Mouse (Mus musculus) splenic B cell, adult 2 months (primary cell): ENCODE data around the gene Tmem266.

Source experiments
- DNase-seq: peaks from one replicate; pipeline ENCODE4 v3.0.0-alpha.2; 2011; ENCODE audit warnings: low read depth, low spot score
- H3K27me3 ChIP-seq: 2 replicates; pipeline ENCODE4 v1.6.1; 2012; ENCODE audit warnings: mild to moderate bottlenecking, low read length, moderate library complexity, mixed read lengths; ENCODE audit not compliant: control insufficient read depth, poor library complexity, insufficient read depth, severe bottlenecking
- H3K36me3 ChIP-seq: 2 replicates; pipeline ENCODE4 v1.6.1; 2012; ENCODE audit warnings: mild to moderate bottlenecking, low read length, moderate library complexity, mixed read lengths; ENCODE audit not compliant: control insufficient read depth, poor library complexity, insufficient read depth, severe bottlenecking

Tmem266 gene

DNA sequence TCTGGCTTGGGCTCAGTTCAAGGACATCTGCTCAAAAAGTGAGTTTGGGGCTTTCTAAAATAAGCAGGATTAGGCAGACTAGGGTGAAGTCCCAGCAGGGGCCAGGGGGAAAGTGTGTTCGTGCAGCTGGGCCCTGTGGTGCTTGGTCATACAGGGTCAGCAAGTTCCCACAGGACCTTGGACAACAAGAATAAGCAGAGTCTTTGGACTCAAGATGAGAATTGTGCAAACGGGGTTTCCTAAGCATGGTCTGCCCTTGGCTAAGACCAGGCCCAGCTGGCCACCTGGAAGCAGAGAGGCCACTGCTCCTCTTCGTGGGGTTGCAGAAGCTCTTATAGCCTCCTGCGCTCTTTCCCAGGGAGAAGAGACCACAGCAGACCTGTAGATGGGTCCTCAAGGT is 77.5 kb downstream of the Tmem266 start:
- H3K36me3 ChIP-seq = no peaks in the 10 kb centered on the region
- H3K27me3 ChIP-seq = no peaks in the 10 kb centered on the region

GRCm38 (mm10) chr9:55404976-55405702 is 78.4 kb downstream of the Tmem266 start:
- Histone ChIP-seq H3K27me3 (no peaks in the 10 kb centered on the region), H3K36me3 (no peaks in the 10 kb centered on the region)
- no peak for DNase-seq

More for the DNA sequence above, 77.5 kb downstream of the Tmem266 start:
- no peak for DNase-seq

- Histone ChIP-seq H3K27me3 (no peaks in the 10 kb centered on the region), H3K36me3 (no peaks in the 10 kb centered on the region)
- no peak for DNase-seq
Observed at GRCm38 (mm10) chr9:55406773-55407172, 80.1 kb downstream of the Tmem266 start.

- no peaks in the 10 kb centered on the region for H3K27me3 ChIP-seq
- no peaks in the 10 kb centered on the region for H3K36me3 ChIP-seq
- DNase-seq = no peak
Observed at GRCm38 (mm10) chr9:55408851-55409250, 82.1 kb downstream of the Tmem266 start.

- Histone ChIP-seq H3K27me3 (no peaks in the 10 kb centered on the region), H3K36me3 (no peaks in the 10 kb centered on the region)
- no peak for DNase-seq
Observed at GRCm38 (mm10) chr9:55409833-55410232, 83.1 kb downstream of the Tmem266 start.

GRCm38 (mm10) chr9:55410430-55410829 is 83.7 kb downstream of the Tmem266 start:
- no peak for DNase-seq
- H3K27me3 ChIP-seq = no peaks in the 10 kb centered on the region
- no peaks in the 10 kb centered on the region for H3K36me3 ChIP-seq

DNA sequence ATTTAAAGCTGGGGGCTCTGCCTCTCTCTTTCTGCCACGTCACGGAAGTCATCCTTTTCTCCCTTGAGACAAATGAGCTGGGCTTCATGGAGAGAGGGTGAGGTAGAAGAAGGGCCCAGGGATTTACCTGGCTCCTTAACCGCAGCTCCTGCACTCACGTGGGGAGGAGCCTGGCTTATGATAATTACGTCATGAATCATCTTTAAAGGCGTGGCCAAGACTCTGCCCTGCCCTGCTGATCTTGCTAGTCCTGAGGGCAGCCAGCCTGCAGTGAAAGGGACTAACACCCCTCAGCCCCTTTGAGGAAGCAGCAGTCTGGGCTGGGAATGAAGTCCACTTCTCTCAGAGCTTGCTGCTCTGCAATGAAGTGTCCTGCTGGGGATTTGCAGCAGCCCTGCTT is 84.4 kb downstream of the Tmem266 start:
- H3K36me3 ChIP-seq = no peaks in the 10 kb centered on the region
- H3K27me3 ChIP-seq = no peaks in the 10 kb centered on the region
- DNase-seq = no peak

DNA sequence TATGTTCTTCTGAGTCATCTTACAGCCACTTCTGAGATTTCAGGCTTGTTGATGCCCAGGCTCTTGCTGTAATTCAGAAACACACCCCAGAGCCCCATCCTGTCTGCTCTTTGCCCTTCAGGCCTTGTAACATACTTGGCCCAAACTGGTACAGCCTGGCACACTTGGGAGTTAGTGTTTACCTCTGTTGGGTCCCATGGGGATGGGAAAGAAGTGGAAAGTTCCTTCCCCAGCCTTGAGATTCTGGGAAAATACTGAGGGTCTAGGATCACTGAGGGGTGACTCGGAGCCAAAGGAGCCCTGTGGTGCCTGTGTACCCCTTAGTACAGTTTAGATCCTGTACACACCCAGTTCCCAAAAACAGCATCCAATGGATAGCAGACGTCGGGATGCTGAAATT is 95.1 kb downstream of the Tmem266 start:
- DNase-seq = no peak
- Histone ChIP-seq H3K27me3 (no peaks in the 10 kb centered on the region), H3K36me3 (no peaks in the 10 kb centered on the region)

DNA sequence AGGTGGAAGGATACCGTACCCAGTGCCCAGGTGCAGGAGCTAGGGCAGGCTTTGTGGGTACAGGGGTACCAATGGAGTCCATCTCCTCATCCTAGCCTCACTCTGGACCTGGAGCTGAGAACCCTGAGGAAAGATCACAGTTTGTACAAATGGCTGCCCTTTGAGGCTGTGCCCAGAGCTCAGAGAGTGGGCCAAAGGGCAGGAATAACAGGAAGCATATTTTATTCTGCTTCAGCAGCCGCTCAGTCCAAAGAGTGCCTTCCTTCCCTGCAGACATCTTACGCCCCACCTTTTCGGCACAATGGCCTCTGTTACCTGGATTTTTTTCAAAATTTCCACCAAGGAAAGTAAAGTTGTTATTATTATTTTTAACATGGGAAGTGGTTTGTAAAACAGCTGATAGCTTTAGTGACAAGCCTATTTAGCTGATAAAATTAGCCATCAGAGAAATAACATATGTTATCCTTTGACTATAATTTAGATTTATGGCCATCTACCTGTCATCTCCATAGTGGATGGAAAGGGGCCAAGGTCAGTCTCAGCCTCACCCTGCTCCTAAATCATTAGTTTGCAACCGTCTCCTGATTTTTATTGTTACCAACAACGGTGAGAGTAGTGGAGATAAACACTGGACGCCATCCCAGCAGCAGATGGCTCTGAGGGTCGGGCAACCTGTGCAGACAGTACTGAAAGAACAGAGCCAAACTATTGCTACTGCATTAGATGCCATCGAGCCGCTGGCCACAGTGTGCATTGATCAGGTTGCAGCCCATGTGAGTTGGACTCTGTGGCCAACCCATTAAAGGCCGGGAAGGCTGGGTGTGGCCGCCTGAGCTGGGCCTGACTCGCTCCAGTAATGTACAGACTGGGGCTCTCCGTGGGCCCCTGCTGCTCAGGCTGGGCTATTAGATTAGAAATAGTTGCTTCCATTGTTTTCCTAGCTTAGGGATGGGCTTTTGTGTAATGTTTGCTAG is 97.0 kb downstream of the Tmem266 start:
- no peak for DNase-seq
- H3K36me3 ChIP-seq = no peaks in the 10 kb centered on the region
- no peaks in the 10 kb centered on the region for H3K27me3 ChIP-seq

DNA sequence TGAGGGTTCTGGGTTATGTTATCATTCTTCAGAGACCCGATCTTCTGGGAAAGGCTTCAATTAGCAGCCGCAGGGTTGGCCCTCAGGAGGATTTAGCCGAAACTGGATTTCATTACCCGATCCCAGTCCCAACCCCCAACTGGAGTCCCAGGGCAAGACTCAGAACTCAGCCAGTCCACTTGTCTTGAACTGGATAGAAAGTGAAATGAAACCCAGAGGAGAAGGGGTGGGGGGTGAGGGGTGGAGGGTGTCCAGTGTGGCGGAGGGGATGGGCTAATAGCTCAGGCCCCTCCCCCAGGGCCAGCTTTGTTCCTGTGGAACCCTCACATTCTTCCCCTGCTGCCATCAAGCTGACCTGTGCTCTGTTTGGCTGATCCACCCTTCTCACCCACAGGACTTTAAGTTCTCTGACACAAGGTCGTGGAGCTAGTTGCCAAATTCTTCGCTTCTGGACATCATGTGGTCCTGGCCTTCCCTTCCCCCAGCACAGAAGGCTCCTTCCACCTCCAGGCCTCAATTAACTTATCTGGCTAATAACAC is 98.6 kb downstream of the Tmem266 start:
- H3K36me3 ChIP-seq = no peaks in the 10 kb centered on the region
- no peaks in the 10 kb centered on the region for H3K27me3 ChIP-seq
- no peak for DNase-seq

GRCm38 (mm10) chr9:55429242-55429975 is 102.7 kb downstream of the Tmem266 start:
- no peaks in the 10 kb centered on the region for H3K27me3 ChIP-seq
- peak; percentile 85 for DNase-seq
- no peaks in the 10 kb centered on the region for H3K36me3 ChIP-seq

- no peak for DNase-seq
- H3K36me3 ChIP-seq = no peaks in the 10 kb centered on the region
- no peaks in the 10 kb centered on the region for H3K27me3 ChIP-seq
Observed at GRCm38 (mm10) chr9:55430133-55430532, 103.4 kb downstream of the Tmem266 start.

DNA sequence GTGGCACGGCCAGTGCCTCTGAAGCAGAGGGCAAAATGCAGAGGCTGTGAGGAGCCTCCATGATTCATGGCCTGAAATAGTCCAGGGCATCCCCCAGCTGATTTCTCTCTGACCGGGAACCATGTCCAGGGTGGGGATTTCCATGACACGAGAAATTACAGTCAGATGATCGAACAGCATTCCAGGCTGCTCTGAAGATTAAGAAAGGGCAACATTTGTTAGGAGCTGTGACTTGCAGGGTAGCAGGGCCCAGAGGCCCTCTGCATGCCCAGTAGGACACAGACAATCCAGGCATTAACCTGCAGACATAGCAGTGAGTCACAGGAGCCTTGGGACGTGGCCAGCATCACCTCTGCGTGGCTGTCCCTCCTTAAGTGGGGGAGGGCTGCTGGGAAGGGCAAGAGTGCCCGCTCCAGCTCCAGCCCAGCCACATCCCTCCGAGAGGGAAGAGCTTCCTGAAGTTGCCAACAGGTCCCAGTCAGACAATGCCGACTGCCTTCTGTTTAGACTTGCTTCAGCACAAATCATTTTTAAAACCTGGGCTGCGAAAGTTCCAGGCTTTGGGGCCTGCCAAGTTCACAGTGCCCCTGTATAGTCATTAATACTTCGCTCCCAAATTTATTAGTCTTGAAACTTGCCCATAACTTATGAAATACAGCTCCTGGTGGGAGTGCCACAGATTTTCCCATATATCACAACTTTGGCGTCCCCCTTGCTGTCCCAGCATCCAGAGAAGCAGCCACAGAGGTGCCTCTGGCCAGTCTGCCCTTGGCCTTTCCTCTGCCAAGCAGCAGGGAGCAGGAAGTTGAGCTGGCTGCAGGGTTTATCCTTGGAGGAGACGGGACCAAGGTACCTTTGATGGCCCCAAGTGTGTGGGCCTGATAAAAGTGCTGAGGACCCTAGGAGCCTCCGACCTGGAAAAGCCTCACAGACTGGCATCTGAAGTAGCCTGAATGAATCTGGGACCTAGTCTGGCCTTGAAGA is 105.9 kb downstream of the Tmem266 start:
- H3K27me3 ChIP-seq = no peaks in the 10 kb centered on the region
- H3K36me3 ChIP-seq = no peaks in the 10 kb centered on the region
- DNase-seq = no peak
